Mouse (Mus musculus) bone marrow, adult 2 months (tissue): ENCODE results near the gene Sh3pxd2a.

Source experiments
- CTCF ChIP-seq: fragments of 200-500 bp; IDR thresholded peaks from 2 replicates; pipeline ENCODE4 v1.5.1; 2011; ENCODE audit warnings: low read length, control low read depth; ENCODE audit not compliant: control insufficient read depth, insufficient read depth
- POLR2A ChIP-seq: fragments of 200-500 bp; IDR thresholded peaks from 2 replicates; pipeline ENCODE4 v1.6.1; 2011; ENCODE audit warnings: low read depth, mild to moderate bottlenecking, control low read depth, low read length, borderline replicate concordance; ENCODE audit not compliant: control insufficient read depth

- no peak for TF ChIP-seq CTCF
- no peak for TF ChIP-seq POLR2A
Measured at GRCm38 (mm10) chr19:47508191-47508590, 44.0 kb upstream of the Sh3pxd2a start.
